Mouse (Mus musculus) mature B cell (primary cell): ENCODE data around the gene Olfr874.
"Not testable (repeated sequence)": the region's sequence is repeated elsewhere in the genome, so short reads cannot be mapped to it uniquely, and the experiment has no call there.

ENCODE experiments used
- in situ Hi-C: fragments of 300-500 bp; cut with MboI; formaldehyde crosslinking; loops from 2 replicates; pipeline ENCODE4 v1.14.3; 2019

Olfr874 gene

GRCm38 (mm10) chr9:37744806-37745205 lies at the start of gene Olfr874:
Olfr874 (plus strand) TSS chr9:37745106.
- in situ Hi-C loops, result no loop called here

GRCm38 (mm10) chr9:37716150-37716549 lies 28.8 kb upstream of the Olfr874 start, which contains the start of gene Olfr160:
Olfr160 (minus strand) TSS chr9:37716250.
- in situ Hi-C loops, result no loop called here

GRCm38 (mm10) chr9:37734310-37734709 lies 10.6 kb upstream of the Olfr874 start:
- in situ Hi-C loops, result no loop called here

GRCm38 (mm10) chr9:37750319-37751075 lies 5.6 kb downstream of the Olfr874 start:
- in situ Hi-C loops, result no loop called here

GRCm38 (mm10) chr9:37751467-37751866 lies 6.6 kb downstream of the Olfr874 start:
- in situ Hi-C loops, result no loop called here

- in situ Hi-C loops, result no loop called here
Observed at GRCm38 (mm10) chr9:37752006-37752405, 7.1 kb downstream of the Olfr874 start.

GRCm38 (mm10) chr9:37761728-37762127 lies 16.8 kb downstream of the Olfr874 start:
- in situ Hi-C loops, result no loop called here

- in situ Hi-C loops, result no loop called here
Observed at GRCm38 (mm10) chr9:37762541-37762940, 17.6 kb downstream of the Olfr874 start.

GRCm38 (mm10) chr9:37770661-37771060 lies 25.8 kb downstream of the Olfr874 start:
- in situ Hi-C loops, result no loop called here

GRCm38 (mm10) chr9:37771759-37772158 lies 26.9 kb downstream of the Olfr874 start, which contains the start of gene Olfr875:
Olfr875 (plus strand) TSS chr9:37771857.
- in situ Hi-C loops, result no loop called here

- in situ Hi-C loops, result no loop called here
Observed at GRCm38 (mm10) chr9:37782766-37783260, 37.9 kb downstream of the Olfr874 start.

GRCm38 (mm10) chr9:37783394-37784387 lies 38.8 kb downstream of the Olfr874 start:
- in situ Hi-C loops, result not testable (repeated sequence)

- in situ Hi-C loops, result no loop called here
Observed at GRCm38 (mm10) chr9:37786411-37786810, 41.5 kb downstream of the Olfr874 start.
